Mouse (Mus musculus): ENCODE measurements around the gene Pcf11. TPM values are rescaled to one million over a fixed set of nuclear protein-coding genes. Genes with fewer than 3 reads are reported as not detected.
A peak's percentile ranks its signal among the peaks of the same experiment; 100 is the strongest.

Pcf11 gene
- 14.3 and 15.7 TPM in 2 replicates for polyA plus RNA-seq (2015; fragmentation: Nextera tagmentation; extraction: Ambion mirVana)

GRCm38 (mm10) chr7:92669507-92670471 is at the start of gene Pcf11:
Pcf11 (minus strand) TSS chr7:92669934.
- Histone ChIP-seq H3K4me2 (ENCODE audit: low read length) (peak within 1 kb of the TSS; percentile 89), H3K4me3 (ENCODE audit: low read length) (peak within 1 kb of the TSS; percentile 95), H3K27me3 (replicated peaks; ENCODE audit: control insufficient read depth, insufficient read depth, low read length) (no peaks in the 10 kb centered on the region), H3K9me3 (ENCODE audit: control insufficient read depth, low read length) (no peaks in the 10 kb centered on the region), H3K4me1 (ENCODE audit: control insufficient read depth, insufficient read depth, low read depth, low read length) (peaks cover 16% of the 10 kb centered on the region), H3K27ac (ENCODE audit: low read depth, low read length) (peak within 1 kb of the TSS; percentile 99), H3K36me3 (ENCODE audit: control insufficient read depth, insufficient read depth, low read length) (no peaks in the 10 kb centered on the region), H3K9ac (ENCODE audit: low read depth, low read length) (peak within 1 kb of the TSS; percentile 100)
- WGBS, result under 1% methylated on average over 85 of the region's 88 CpGs
- ATAC-seq, result peak; percentile 99

GRCm38 (mm10) chr7:92715055-92715454 is 45.3 kb upstream of the Pcf11 start:
- no peaks in the 10 kb centered on the region for H3K36me3 ChIP-seq (ENCODE audit: control insufficient read depth, insufficient read depth, low read length)
- H3K4me1 ChIP-seq (ENCODE audit: control insufficient read depth, insufficient read depth, low read depth, low read length), result no peaks in the 10 kb centered on the region
- no peaks in the 10 kb centered on the region for H3K9me3 ChIP-seq (ENCODE audit: control insufficient read depth, low read length)
- no peaks in the 10 kb centered on the region for H3K27me3 ChIP-seq (replicated peaks; ENCODE audit: control insufficient read depth, insufficient read depth, low read length)
- 97% methylated on average over 1 of the region's 1 CpGs for WGBS
- H3K27ac ChIP-seq (ENCODE audit: low read depth, low read length), result no peak overlapping the region
- ATAC-seq, result no peak
- no peak overlapping the region for H3K4me3 ChIP-seq (ENCODE audit: low read length)
- H3K9ac ChIP-seq (ENCODE audit: low read depth, low read length), result no peak overlapping the region
- no peak overlapping the region for H3K4me2 ChIP-seq (ENCODE audit: low read length)

GRCm38 (mm10) chr7:92711593-92711992 is 41.9 kb upstream of the Pcf11 start:
- no peak overlapping the region for H3K9ac ChIP-seq (ENCODE audit: low read depth, low read length)
- H3K4me3 ChIP-seq (ENCODE audit: low read length), result no peak overlapping the region
- no peak overlapping the region for H3K27ac ChIP-seq (ENCODE audit: low read depth, low read length)
- 87% methylated on average over 3 of the region's 3 CpGs for WGBS
- H3K27me3 ChIP-seq (replicated peaks; ENCODE audit: control insufficient read depth, insufficient read depth, low read length), result no peaks in the 10 kb centered on the region
- ATAC-seq, result no peak
- no peaks in the 10 kb centered on the region for H3K9me3 ChIP-seq (ENCODE audit: control insufficient read depth, low read length)
- no peak overlapping the region for H3K4me2 ChIP-seq (ENCODE audit: low read length)
- H3K4me1 ChIP-seq (ENCODE audit: control insufficient read depth, insufficient read depth, low read depth, low read length), result no peaks in the 10 kb centered on the region
- H3K36me3 ChIP-seq (ENCODE audit: control insufficient read depth, insufficient read depth, low read length), result no peaks in the 10 kb centered on the region

GRCm38 (mm10) chr7:92709573-92709972 is 39.8 kb upstream of the Pcf11 start:
- Histone ChIP-seq H3K4me3 (ENCODE audit: low read length) (no peak overlapping the region), H3K27me3 (replicated peaks; ENCODE audit: control insufficient read depth, insufficient read depth, low read length) (no peaks in the 10 kb centered on the region), H3K4me1 (ENCODE audit: control insufficient read depth, insufficient read depth, low read depth, low read length) (no peaks in the 10 kb centered on the region), H3K36me3 (ENCODE audit: control insufficient read depth, insufficient read depth, low read length) (no peaks in the 10 kb centered on the region), H3K27ac (ENCODE audit: low read depth, low read length) (no peak overlapping the region), H3K4me2 (ENCODE audit: low read length) (no peak overlapping the region), H3K9me3 (ENCODE audit: control insufficient read depth, low read length) (no peaks in the 10 kb centered on the region), H3K9ac (ENCODE audit: low read depth, low read length) (no peak overlapping the region)
- ATAC-seq, result no peak
- WGBS, result 50% methylated on average over 2 of the region's 2 CpGs

GRCm38 (mm10) chr7:92706711-92707110 is 37.0 kb upstream of the Pcf11 start:
- no peak overlapping the region for H3K4me3 ChIP-seq (ENCODE audit: low read length)
- no peak overlapping the region for H3K9ac ChIP-seq (ENCODE audit: low read depth, low read length)
- H3K36me3 ChIP-seq (ENCODE audit: control insufficient read depth, insufficient read depth, low read length), result no peaks in the 10 kb centered on the region
- no peak overlapping the region for H3K27ac ChIP-seq (ENCODE audit: low read depth, low read length)
- H3K4me1 ChIP-seq (ENCODE audit: control insufficient read depth, insufficient read depth, low read depth, low read length), result no peaks in the 10 kb centered on the region
- H3K9me3 ChIP-seq (ENCODE audit: control insufficient read depth, low read length), result no peaks in the 10 kb centered on the region
- no peaks in the 10 kb centered on the region for H3K27me3 ChIP-seq (replicated peaks; ENCODE audit: control insufficient read depth, insufficient read depth, low read length)
- ATAC-seq, result peak; percentile 37; the same call in 1 of the 2 replicates
- no peak overlapping the region for H3K4me2 ChIP-seq (ENCODE audit: low read length)
- 65% methylated on average over 12 of the region's 12 CpGs for WGBS

GRCm38 (mm10) chr7:92705534-92705933 is 35.8 kb upstream of the Pcf11 start:
- no peak for ATAC-seq
- 69% methylated on average over 2 of the region's 2 CpGs for WGBS

GRCm38 (mm10) chr7:92703661-92704060 is 33.9 kb upstream of the Pcf11 start:
- WGBS, result 82% methylated on average over 1 of the region's 1 CpGs
- Histone ChIP-seq H3K4me2 (ENCODE audit: low read length) (no peak overlapping the region), H3K27me3 (replicated peaks; ENCODE audit: control insufficient read depth, insufficient read depth, low read length) (no peaks in the 10 kb centered on the region), H3K4me3 (ENCODE audit: low read length) (no peak overlapping the region), H3K9me3 (ENCODE audit: control insufficient read depth, low read length) (no peaks in the 10 kb centered on the region), H3K4me1 (ENCODE audit: control insufficient read depth, insufficient read depth, low read depth, low read length) (no peaks in the 10 kb centered on the region), H3K36me3 (ENCODE audit: control insufficient read depth, insufficient read depth, low read length) (no peaks in the 10 kb centered on the region), H3K27ac (ENCODE audit: low read depth, low read length) (no peak overlapping the region), H3K9ac (ENCODE audit: low read depth, low read length) (no peak overlapping the region)
- ATAC-seq, result no peak

More at GRCm38 (mm10) chr7:92705534-92705933, 35.8 kb upstream of the Pcf11 start:
- Histone ChIP-seq H3K4me3 (ENCODE audit: low read length) (no peak overlapping the region), H3K27ac (ENCODE audit: low read depth, low read length) (no peak overlapping the region), H3K27me3 (replicated peaks; ENCODE audit: control insufficient read depth, insufficient read depth, low read length) (no peaks in the 10 kb centered on the region), H3K36me3 (ENCODE audit: control insufficient read depth, insufficient read depth, low read length) (no peaks in the 10 kb centered on the region), H3K9me3 (ENCODE audit: control insufficient read depth, low read length) (no peaks in the 10 kb centered on the region), H3K4me1 (ENCODE audit: control insufficient read depth, insufficient read depth, low read depth, low read length) (no peaks in the 10 kb centered on the region), H3K9ac (ENCODE audit: low read depth, low read length) (no peak overlapping the region), H3K4me2 (ENCODE audit: low read length) (no peak overlapping the region)

GRCm38 (mm10) chr7:92698770-92699169 is 29.0 kb upstream of the Pcf11 start:
- no peak overlapping the region for H3K27ac ChIP-seq (ENCODE audit: low read depth, low read length)
- no peaks in the 10 kb centered on the region for H3K9me3 ChIP-seq (ENCODE audit: control insufficient read depth, low read length)
- H3K4me2 ChIP-seq (ENCODE audit: low read length), result no peak overlapping the region
- no peak overlapping the region for H3K9ac ChIP-seq (ENCODE audit: low read depth, low read length)
- no peaks in the 10 kb centered on the region for H3K4me1 ChIP-seq (ENCODE audit: control insufficient read depth, insufficient read depth, low read depth, low read length)
- no peak for ATAC-seq
- WGBS, result 81% methylated on average over 5 of the region's 5 CpGs
- H3K4me3 ChIP-seq (ENCODE audit: low read length), result no peak overlapping the region
- H3K36me3 ChIP-seq (ENCODE audit: control insufficient read depth, insufficient read depth, low read length), result no peaks in the 10 kb centered on the region
- no peaks in the 10 kb centered on the region for H3K27me3 ChIP-seq (replicated peaks; ENCODE audit: control insufficient read depth, insufficient read depth, low read length)

GRCm38 (mm10) chr7:92696395-92696794 is 26.7 kb upstream of the Pcf11 start:
- H3K4me3 ChIP-seq (ENCODE audit: low read length), result no peak overlapping the region
- WGBS, result 48% methylated on average over 3 of the region's 3 CpGs
- H3K9ac ChIP-seq (ENCODE audit: low read depth, low read length), result no peak overlapping the region
- no peak for ATAC-seq
- no peaks in the 10 kb centered on the region for H3K9me3 ChIP-seq (ENCODE audit: control insufficient read depth, low read length)
- H3K36me3 ChIP-seq (ENCODE audit: control insufficient read depth, insufficient read depth, low read length), result no peaks in the 10 kb centered on the region
- no peak overlapping the region for H3K4me2 ChIP-seq (ENCODE audit: low read length)
- H3K27me3 ChIP-seq (replicated peaks; ENCODE audit: control insufficient read depth, insufficient read depth, low read length), result no peaks in the 10 kb centered on the region
- no peaks in the 10 kb centered on the region for H3K4me1 ChIP-seq (ENCODE audit: control insufficient read depth, insufficient read depth, low read depth, low read length)
- no peak overlapping the region for H3K27ac ChIP-seq (ENCODE audit: low read depth, low read length)
